Mouse (Mus musculus) lung, embryonic 14.5 days (tissue): ENCODE measurements around the gene Zyg11a. TPM values are rescaled to one million over a fixed set of nuclear protein-coding genes. Genes with fewer than 3 reads are reported as not detected.

Experiments used
- ATAC-seq: fragments of 200-750 bp; cut with Nextera tagmentation; 2 replicates; pipeline ENCODE4 v1.8.0; 2017; ENCODE audit warnings: mild to moderate bottlenecking, moderate TSS enrichment, moderate library complexity; ENCODE audit not compliant: insufficient read depth
- DNase-seq: peaks from one replicate; pipeline ENCODE4 v3.0.0-alpha.2; 2015
- H3K27ac ChIP-seq: fragments of 300-500 bp; sonication (generic); 2 replicates; pipeline ENCODE4 v1.5.1; 2014; ENCODE audit warnings: low read depth, mild to moderate bottlenecking, moderate library complexity
- H3K27me3 ChIP-seq: fragments of 300-500 bp; sonication (generic); 2 replicates; pipeline ENCODE4 v1.6.1; 2014; ENCODE audit warnings: low read length, control low read depth; ENCODE audit not compliant: insufficient read depth
- H3K36me3 ChIP-seq: fragments of 300-500 bp; sonication (generic); 2 replicates; pipeline ENCODE4 v1.6.1; 2014; ENCODE audit warnings: control low read depth; ENCODE audit not compliant: insufficient read depth
- H3K4me1 ChIP-seq: fragments of 300-500 bp; sonication (generic); 2 replicates; pipeline ENCODE4 v1.6.1; 2014; ENCODE audit warnings: antibody characterized with exemption, control low read depth; ENCODE audit not compliant: insufficient read depth
- H3K4me2 ChIP-seq: fragments of 300-500 bp; sonication (generic); 2 replicates; pipeline ENCODE4 v1.6.1; 2014; ENCODE audit warnings: mild to moderate bottlenecking
- H3K4me3 ChIP-seq: fragments of 300-500 bp; sonication (generic); 2 replicates; pipeline ENCODE4 v1.5.1; 2014; ENCODE audit warnings: low read depth, low read length
- H3K9ac ChIP-seq: fragments of 300-500 bp; sonication (generic); 2 replicates; pipeline ENCODE4 v1.6.1; 2014
- H3K9me3 ChIP-seq: fragments of 300-500 bp; sonication (generic); 2 replicates; pipeline ENCODE4 v1.6.1; 2016; ENCODE audit warnings: low read depth, low read length, control low read depth
- CTCF ChIP-seq: IDR thresholded peaks from 2 replicates; pipeline ENCODE4 v1.5.1; 2016; ENCODE audit warnings: antibody characterized with exemption, low read depth
- WGBS: fragments of 180-500 bp; shearing (Covaris S2); extraction: QIAGEN DNeasy Blood & Tissue Kit; methylation state at CpG from one replicate; pipeline ENCODE4 v1.1.7; 2014; 5-methylcytosine and 5-hydroxymethylcytosine counted together
- polyA plus RNA-seq: library from polyadenylated mRNA; unstranded; fragments of >200 nt; fragmentation: Nextera tagmentation; extraction: Ambion mirVana; gene quantifications from 2 replicates; pipeline ENCODE4 v1.2.1, GENCODE M21; 2014

Gene Zyg11a
- 0.11 and 0.20 TPM in 2 replicates for polyA plus RNA-seq

GRCm38 (mm10) chr4:108217332-108218179, at the start of gene Zyg11a:
Gene Zyg11a, minus strand, starts transcription at chr4:108218048.
- DNase-seq = peak; percentile 22

GRCm38 (mm10) chr4:108265774-108266173, 47.9 kb upstream of the Zyg11a start:
- H3K4me2 ChIP-seq = no peak overlapping the region
- no peak for TF ChIP-seq CTCF
- H3K36me3 ChIP-seq = peaks cover 35% of the 10 kb centered on the region
- 84% methylated on average over 7 of the region's 7 CpGs for WGBS
- no peak overlapping the region for H3K9ac ChIP-seq
- DNase-seq (no peak), ATAC-seq (no peak)
- no peak overlapping the region for H3K4me3 ChIP-seq
- H3K27me3 ChIP-seq = no peaks in the 10 kb centered on the region
- no peaks in the 10 kb centered on the region for H3K4me1 ChIP-seq
- H3K27ac ChIP-seq = no peak overlapping the region
- no peaks in the 10 kb centered on the region for H3K9me3 ChIP-seq

More at GRCm38 (mm10) chr4:108217332-108218179, at the start of gene Zyg11a:
- TF ChIP-seq CTCF = no peak
- H3K4me3 ChIP-seq = peak within 1 kb of the TSS; percentile 46
- ATAC-seq = peak; percentile 71
- 0 out of 2 replicates have a peak within 1 kb of the TSS, but pooled peaks have one; percentile 16 for H3K9ac ChIP-seq
- no peaks in the 10 kb centered on the region for H3K36me3 ChIP-seq
- no peaks in the 10 kb centered on the region for H3K9me3 ChIP-seq
- H3K27ac ChIP-seq = no peak within 1 kb of the TSS
- peaks cover 36% of the 10 kb centered on the region for H3K27me3 ChIP-seq
- peak within 1 kb of the TSS; percentile 75 for H3K4me2 ChIP-seq
- H3K4me1 ChIP-seq = no peaks in the 10 kb centered on the region
- under 1% methylated on average over 104 of the region's 107 CpGs for WGBS

GRCm38 (mm10) chr4:108253317-108253716, 35.5 kb upstream of the Zyg11a start:
- H3K4me2 ChIP-seq = no peak overlapping the region
- DNase-seq (peak; percentile 5), ATAC-seq (no peak)
- H3K9ac ChIP-seq = no peak overlapping the region
- no peaks in the 10 kb centered on the region for H3K9me3 ChIP-seq
- peaks cover 73% of the 10 kb centered on the region for H3K36me3 ChIP-seq
- WGBS = 79% methylated on average over 6 of the region's 6 CpGs
- H3K27me3 ChIP-seq = no peaks in the 10 kb centered on the region
- no peaks in the 10 kb centered on the region for H3K4me1 ChIP-seq
- H3K4me3 ChIP-seq = no peak overlapping the region
- TF ChIP-seq CTCF = peak; percentile 37; the same call in 1 of the 2 replicates
- no peak overlapping the region for H3K27ac ChIP-seq

- Histone ChIP-seq H3K4me2 (no peak overlapping the region), H3K27ac (no peak overlapping the region), H3K27me3 (no peaks in the 10 kb centered on the region), H3K4me1 (no peaks in the 10 kb centered on the region), H3K9ac (no peak overlapping the region), H3K4me3 (no peak overlapping the region), H3K9me3 (no peaks in the 10 kb centered on the region), H3K36me3 (peaks cover 63% of the 10 kb centered on the region)
- 92% methylated on average over 9 of the region's 9 CpGs for WGBS
- TF ChIP-seq CTCF = no peak
- ATAC-seq (no peak), DNase-seq (no peak)
Measured at GRCm38 (mm10) chr4:108250501-108250900, 32.7 kb upstream of the Zyg11a start.

GRCm38 (mm10) chr4:108249314-108249713, 31.5 kb upstream of the Zyg11a start:
- ATAC-seq (no peak), DNase-seq (peak; percentile 10)
- no peaks in the 10 kb centered on the region for H3K4me1 ChIP-seq
- H3K9ac ChIP-seq = no peak overlapping the region
- 0 out of 2 replicates have a peak, but pooled peaks have one; percentile 22 for TF ChIP-seq CTCF
- 87% methylated on average over 3 of the region's 3 CpGs for WGBS
- H3K27ac ChIP-seq = no peak overlapping the region
- H3K9me3 ChIP-seq = no peaks in the 10 kb centered on the region
- no peak overlapping the region for H3K4me3 ChIP-seq
- H3K4me2 ChIP-seq = no peak overlapping the region
- H3K36me3 ChIP-seq = peaks cover 63% of the 10 kb centered on the region
- no peaks in the 10 kb centered on the region for H3K27me3 ChIP-seq

GRCm38 (mm10) chr4:108233654-108234053, 15.8 kb upstream of the Zyg11a start:
- H3K4me1 ChIP-seq = no peaks in the 10 kb centered on the region
- DNase-seq = no peak
- H3K4me3 ChIP-seq = no peak overlapping the region
- peaks cover 49% of the 10 kb centered on the region for H3K36me3 ChIP-seq
- 84% methylated on average over 3 of the region's 3 CpGs for WGBS
- H3K27me3 ChIP-seq = no peaks in the 10 kb centered on the region
- no peak overlapping the region for H3K27ac ChIP-seq
- TF ChIP-seq CTCF = no peak
- no peak for ATAC-seq
- H3K4me2 ChIP-seq = no peak overlapping the region
- H3K9me3 ChIP-seq = no peaks in the 10 kb centered on the region
- H3K9ac ChIP-seq = no peak overlapping the region

GRCm38 (mm10) chr4:108225341-108225872, 7.6 kb upstream of the Zyg11a start:
- no peak overlapping the region for H3K9ac ChIP-seq
- TF ChIP-seq CTCF = no peak
- no peak overlapping the region for H3K27ac ChIP-seq
- no peaks in the 10 kb centered on the region for H3K9me3 ChIP-seq
- H3K27me3 ChIP-seq = no peaks in the 10 kb centered on the region; the same call in 1 of the 2 replicates
- DNase-seq (no peak), ATAC-seq (no peak)
- H3K4me1 ChIP-seq = no peaks in the 10 kb centered on the region
- H3K4me3 ChIP-seq = no peak overlapping the region
- no peak overlapping the region for H3K4me2 ChIP-seq
- WGBS = 65% methylated on average over 3 of the region's 3 CpGs
- H3K36me3 ChIP-seq = no peaks in the 10 kb centered on the region
